Mouse (Mus musculus) common myeloid progenitor, adult 5-6 weeks (primary cell): ENCODE measurements at regions not wholly inside any gene's neighbourhood (a gene's known extent, or its start where the extent isn't known, plus 50 kb on each side); places are given as distances from the start of the nearest gene placed in this dataset.

Experiments
- ATAC-seq: replicated peaks from 2 replicates; pipeline ENCODE4 v1.8.0; 2016; ENCODE audit warnings: low read depth, mild to moderate bottlenecking, moderate TSS enrichment, inconsistent platforms; ENCODE audit not compliant: poor library complexity, severe bottlenecking

DNA sequence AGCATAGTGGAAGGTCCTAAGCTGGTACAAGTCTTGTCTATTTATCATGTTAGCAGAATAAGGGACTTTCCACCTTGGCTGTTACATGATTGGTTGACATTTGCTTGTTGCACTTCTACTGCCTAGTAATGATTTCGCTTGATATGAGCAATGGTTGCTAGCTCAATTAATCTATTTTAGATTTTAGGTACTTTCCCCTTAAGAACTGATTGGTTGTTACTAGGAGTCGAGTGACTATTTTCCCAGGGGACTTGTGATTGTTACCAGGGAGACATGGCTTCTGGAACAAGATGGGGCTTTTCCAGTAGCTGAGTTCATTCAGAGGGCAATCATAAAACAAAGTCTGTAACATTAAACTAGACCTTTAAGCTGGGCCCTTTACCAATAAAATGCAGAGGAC lies 100.9 kb downstream of the Nup35 start:
- no peak for ATAC-seq

DNA sequence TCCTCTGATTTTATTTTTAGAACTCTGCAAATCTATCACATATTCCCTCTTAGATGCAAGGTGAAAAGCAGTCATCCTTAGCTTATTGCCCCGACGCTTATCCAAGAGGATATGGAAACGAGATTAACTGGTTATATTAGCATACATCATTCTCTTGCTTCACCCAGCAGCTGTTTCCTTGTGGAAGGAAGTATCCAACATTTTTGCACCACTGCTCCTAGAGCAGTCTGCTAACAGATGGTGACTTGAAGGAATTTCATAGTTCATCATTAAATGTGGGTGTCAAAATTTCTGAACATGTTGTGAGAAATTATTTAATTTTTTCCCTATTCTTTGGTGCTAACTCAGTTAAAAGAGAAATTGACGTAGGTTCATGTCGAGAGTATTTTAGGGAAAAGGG lies 107.0 kb downstream of the Nup35 start:
- no peak for ATAC-seq

DNA sequence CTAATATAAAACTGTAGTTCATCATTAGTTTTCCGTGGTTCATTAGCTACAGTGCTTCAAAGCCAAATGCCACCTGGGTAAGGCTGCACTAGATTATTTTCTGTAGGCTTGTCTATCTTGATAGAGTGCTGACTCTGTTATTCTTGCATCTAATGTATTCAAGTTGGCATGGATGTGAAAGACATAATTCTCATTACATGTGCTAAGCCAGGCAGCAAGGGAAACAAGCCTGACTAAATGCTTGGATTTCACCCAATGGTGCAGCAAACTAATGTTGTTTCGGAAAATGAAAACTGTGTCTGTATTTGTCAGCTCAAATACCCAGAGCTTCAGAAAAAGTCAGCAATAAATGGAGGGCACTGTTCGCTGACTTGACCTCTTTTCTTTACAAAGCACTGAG lies 114.3 kb downstream of the Nup35 start:
- no peak for ATAC-seq

DNA sequence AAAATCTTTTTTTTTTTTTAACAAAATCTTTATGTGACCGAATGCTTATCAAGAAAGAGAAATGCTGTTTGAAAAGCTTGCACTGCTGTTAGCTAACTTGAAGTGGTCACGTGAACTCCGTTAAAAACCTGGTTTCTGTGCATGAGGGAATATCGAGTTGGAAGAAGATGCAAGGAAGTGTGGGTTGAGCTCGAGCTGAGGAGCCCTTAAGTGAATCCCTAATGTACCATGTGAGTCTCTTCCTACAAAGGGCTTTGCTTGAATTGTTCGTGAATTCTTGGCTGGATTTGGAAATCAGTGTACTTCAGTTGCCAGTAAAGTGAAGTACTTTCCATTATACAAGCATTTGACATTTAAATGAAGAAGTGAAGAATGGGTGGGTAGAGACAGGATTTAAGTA lies 129.7 kb downstream of the Nup35 start:
- no peak for ATAC-seq

- 0 out of 2 replicates have a peak, but pooled peaks have one; percentile 32 for ATAC-seq
Observed at GRCm38 (mm10) chr2:80762013-80762612, 145.1 kb downstream of the Nup35 start.

- no peak for ATAC-seq
Observed at GRCm38 (mm10) chr2:80771176-80771575, 154.1 kb downstream of the Nup35 start.

- ATAC-seq, result no peak
Observed at GRCm38 (mm10) chr2:80772455-80772854, 155.4 kb downstream of the Nup35 start.

GRCm38 (mm10) chr2:80786370-80786769 lies 169.3 kb downstream of the Nup35 start:
- ATAC-seq, result no peak

GRCm38 (mm10) chr2:80793345-80794147 lies 176.5 kb downstream of the Nup35 start:
- ATAC-seq, result no peak

DNA sequence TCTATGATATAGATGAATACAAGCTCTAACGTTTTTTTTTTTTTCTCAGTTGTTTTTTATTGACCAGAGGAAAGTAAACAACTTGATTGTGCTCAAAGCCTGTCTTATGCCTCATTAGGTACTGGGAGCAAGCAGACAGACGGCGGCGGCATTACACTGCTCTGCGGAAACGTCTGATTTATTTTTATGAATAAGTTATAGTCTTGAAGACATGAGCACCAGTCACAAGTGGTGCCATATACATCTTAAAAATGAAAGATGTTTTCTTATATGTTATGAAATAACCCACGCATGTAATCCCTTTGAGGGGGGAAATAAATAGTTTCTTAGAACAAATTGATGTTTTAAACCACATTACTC lies 177.1 kb downstream of the Nup35 start:
- ATAC-seq, result no peak

DNA sequence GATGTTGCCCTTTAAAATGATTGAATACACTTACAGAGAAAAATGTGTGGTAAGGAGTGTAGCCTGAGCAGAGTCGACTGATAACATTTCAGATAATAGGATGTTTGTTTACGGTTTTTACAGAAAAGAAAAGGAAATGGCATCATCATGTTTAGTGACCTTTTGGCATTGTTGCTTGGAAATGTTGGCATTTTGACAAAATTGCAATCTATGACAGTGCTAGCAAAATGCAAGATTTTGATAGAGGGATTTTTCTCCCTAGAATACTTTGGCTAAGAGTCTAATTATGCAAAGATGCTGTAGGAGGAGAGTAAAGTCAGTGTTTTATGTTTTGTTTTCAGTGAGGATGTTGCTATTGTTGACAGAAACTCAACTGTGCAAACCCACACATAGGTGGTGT lies 202.2 kb downstream of the Nup35 start:
- no peak for ATAC-seq

DNA sequence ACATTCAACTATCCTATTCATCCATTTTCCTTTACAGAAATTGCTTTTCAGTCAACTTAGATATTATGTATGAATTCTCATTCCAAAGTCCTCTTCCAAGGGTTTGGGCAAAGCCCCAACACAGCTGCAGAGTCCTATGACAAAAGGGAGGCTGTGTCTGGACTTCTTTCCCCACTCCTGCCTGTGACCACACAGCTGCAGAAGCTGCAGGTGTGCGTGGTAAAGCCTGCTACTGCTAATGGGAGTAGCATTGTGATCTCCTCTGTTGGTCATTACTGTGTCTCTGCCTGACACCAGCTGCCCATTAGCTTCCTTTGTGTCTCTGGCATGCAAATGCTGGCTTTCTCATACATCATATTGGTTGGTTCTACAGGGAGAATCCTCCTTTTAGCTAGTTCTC lies 234.0 kb downstream of the Nup35 start:
- ATAC-seq, result no peak

- ATAC-seq, result no peak
Observed at GRCm38 (mm10) chr2:80855214-80855613, 238.2 kb downstream of the Nup35 start.

DNA sequence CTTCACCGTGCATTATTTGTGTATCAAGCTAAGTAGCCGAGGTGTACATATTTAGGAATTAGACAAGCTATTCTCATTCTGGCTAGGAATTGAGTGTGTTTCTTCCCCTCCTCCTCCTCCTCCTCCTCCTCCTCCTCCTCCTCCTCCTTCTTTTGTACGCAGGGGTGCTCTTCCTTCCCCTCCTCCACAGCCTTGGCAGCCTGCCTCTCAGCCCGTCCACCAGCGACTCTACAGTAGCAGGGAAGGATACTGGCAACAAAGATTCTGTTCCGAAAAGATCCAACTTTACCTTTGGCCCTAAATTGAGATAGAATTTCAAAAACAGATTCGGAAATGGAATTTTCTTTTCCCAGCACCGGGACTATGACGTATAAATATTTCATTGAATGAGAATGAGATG lies 253.0 kb downstream of the Nup35 start:
- ATAC-seq, result no peak

GRCm38 (mm10) chr2:80870458-80870857 lies 253.4 kb downstream of the Nup35 start:
- no peak for ATAC-seq

GRCm38 (mm10) chr2:80871356-80871755 lies 254.3 kb downstream of the Nup35 start:
- ATAC-seq, result no peak

DNA sequence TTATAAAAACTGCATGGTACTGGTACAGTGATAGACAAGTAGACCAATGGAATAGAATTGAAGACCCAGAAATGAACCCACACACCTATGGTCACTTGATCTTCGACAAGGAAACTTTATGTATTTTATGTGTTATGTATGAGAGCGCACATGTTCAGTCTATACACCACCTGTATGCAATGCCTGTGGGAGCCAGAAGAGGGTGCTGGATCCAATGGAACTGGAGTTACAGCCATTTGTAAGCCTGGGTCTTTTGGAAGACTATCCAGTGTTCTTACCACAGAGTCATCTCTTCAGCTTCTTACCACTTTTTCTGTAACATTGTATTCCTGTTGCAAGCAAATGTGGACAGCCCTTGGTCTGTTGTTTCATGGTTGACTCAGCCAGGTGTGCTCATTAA lies 261.4 kb downstream of the Nup35 start:
- no peak for ATAC-seq

GRCm38 (mm10) chr2:80884231-80884630 lies 267.2 kb downstream of the Nup35 start:
- no peak for ATAC-seq

DNA sequence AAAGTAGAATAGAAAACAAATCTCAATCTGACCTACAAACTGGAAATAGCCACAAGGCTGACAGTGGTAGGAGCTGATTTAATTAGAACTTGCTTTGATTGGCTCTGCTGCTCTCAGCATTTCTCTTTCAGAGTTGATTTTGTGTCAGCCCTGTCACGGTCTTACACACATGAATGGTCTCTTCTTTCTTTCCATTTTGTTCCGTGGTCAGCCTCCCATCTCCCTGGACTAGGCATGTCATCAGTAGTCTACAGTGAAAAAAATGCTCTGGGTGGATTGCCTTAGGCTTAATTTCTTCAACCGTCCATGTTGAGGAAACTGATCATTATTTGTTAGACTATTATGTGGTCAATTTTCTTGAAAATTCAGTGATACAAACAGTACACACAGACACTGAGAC lies 285.0 kb downstream of the Nup35 start:
- no peak for ATAC-seq

DNA sequence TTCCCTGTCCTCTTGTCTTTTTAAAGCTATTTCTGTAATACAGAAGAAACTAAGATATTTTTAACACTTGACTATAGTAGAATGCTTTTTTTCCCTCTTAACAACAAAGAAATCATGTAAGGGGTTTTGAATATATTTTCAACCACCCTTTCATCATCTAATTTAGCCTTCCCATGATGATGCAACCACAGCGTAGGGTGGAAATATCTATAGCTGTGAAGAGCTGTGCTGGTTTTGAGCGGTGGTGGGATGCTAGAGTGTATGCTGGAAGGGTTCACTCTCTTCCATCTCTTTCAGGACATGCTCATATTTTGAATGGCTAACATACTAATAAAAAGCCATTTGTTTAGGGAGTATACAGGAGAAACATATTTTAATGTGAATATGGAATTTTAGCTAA lies 296.4 kb downstream of the Nup35 start:
- no peak for ATAC-seq

DNA sequence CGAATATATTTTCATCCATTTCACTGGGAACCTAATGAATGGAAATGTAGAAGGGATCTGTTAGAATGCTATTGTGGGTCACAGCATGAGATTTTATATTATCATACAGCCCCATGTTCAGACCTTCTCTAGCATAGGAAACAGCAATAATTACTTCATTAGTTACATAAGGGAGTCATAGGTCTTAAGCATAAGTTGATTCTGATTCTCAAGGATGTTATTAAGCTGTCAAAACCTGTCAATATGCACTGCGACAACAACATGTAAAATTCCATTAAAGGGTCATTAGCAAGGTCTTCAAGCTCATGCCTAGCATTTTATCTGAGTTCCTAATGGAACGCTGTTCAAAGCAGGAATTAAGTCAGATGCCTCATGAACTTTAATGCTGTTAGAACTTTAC lies 328.5 kb downstream of the Nup35 start:
- ATAC-seq, result no peak

- no peak for ATAC-seq
Observed at GRCm38 (mm10) chr2:80966766-80967165, 349.7 kb downstream of the Nup35 start.
